Mouse (Mus musculus): ENCODE data around the gene Tmppe.
A peak's percentile ranks its signal among the peaks of the same experiment; 100 is the strongest.

Tmppe gene

GRCm38 (mm10) chr9:114442893-114443292, 42.0 kb downstream of the Tmppe start:
- no peak for DNase-seq (ENCODE audit: low read depth)

- peak; percentile 87 for DNase-seq (ENCODE audit: low read depth)
These were observed 42.4 kb downstream of the Tmppe start for GRCm38 (mm10) chr9:114443351-114443750.

- DNase-seq (ENCODE audit: low read depth): no peak
These were observed 46.0 kb downstream of the Tmppe start for GRCm38 (mm10) chr9:114446887-114447286.

- no peak for DNase-seq (ENCODE audit: low read depth)
These were observed 47.8 kb downstream of the Tmppe start for GRCm38 (mm10) chr9:114448700-114449099.

GRCm38 (mm10) chr9:114449120-114449754, 48.3 kb downstream of the Tmppe start:
- DNase-seq (ENCODE audit: low read depth): no peak

GRCm38 (mm10) chr9:114451615-114452014, 50.7 kb downstream of the Tmppe start:
- peak; percentile 77 for DNase-seq (ENCODE audit: low read depth)

- peak; percentile 60 for DNase-seq (ENCODE audit: low read depth)
These were observed 51.5 kb downstream of the Tmppe start for GRCm38 (mm10) chr9:114452418-114452817.

- DNase-seq (ENCODE audit: low read depth): no peak
These were observed 54.5 kb downstream of the Tmppe start for GRCm38 (mm10) chr9:114455420-114455819.

All from naive thymus-derived CD4-positive, alpha-beta T cell, adult 2 months (primary cell).